Mouse (Mus musculus): ENCODE measurements around the gene Smad1. TPM values are rescaled to one million over a fixed set of nuclear protein-coding genes. Genes with fewer than 3 reads are reported as not detected.
A peak's percentile ranks its signal among the peaks of the same experiment; 100 is the strongest.

Gene Smad1
- polyA plus RNA-seq, 1 experiment from 2014 or later, result 50.4 TPM

GRCm38 (mm10) chr8:79400671-79401070 is 1.4 kb upstream of the Smad1 start:
- no peaks in the 10 kb centered on the region for H3K9me3 ChIP-seq (ENCODE audit: control insufficient read depth, low read length)
- DNase-seq (ENCODE audit: low spot score) (no peak), ATAC-seq (ENCODE audit: insufficient number of reproducible peaks, low FRiP score, low TSS enrichment, low read depth) (no peak)
- H3K4me1 ChIP-seq (ENCODE audit: control insufficient read depth, insufficient read depth, low read length), result peaks cover 10% of the 10 kb centered on the region
- no peak overlapping the region for H3K4me2 ChIP-seq (ENCODE audit: low read depth, severe bottlenecking)
- H3K9ac ChIP-seq (ENCODE audit: low read length), result no peak overlapping the region
- H3K27me3 ChIP-seq (ENCODE audit: control insufficient read depth, insufficient read depth, low read length), result no peaks in the 10 kb centered on the region
- H3K36me3 ChIP-seq (ENCODE audit: control insufficient read depth, insufficient read depth, low read length), result no peaks in the 10 kb centered on the region
- no peak overlapping the region for H3K27ac ChIP-seq (replicated peaks; ENCODE audit: low read depth, low read length)
- 78% methylated on average over 2 of the region's 2 CpGs for WGBS
- H3K4me3 ChIP-seq (ENCODE audit: low read depth, low read length), result no peak overlapping the region

- peak overlapping the region; percentile 92 for H3K4me3 ChIP-seq (ENCODE audit: low read depth, low read length)
- ATAC-seq (ENCODE audit: insufficient number of reproducible peaks, low FRiP score, low TSS enrichment, low read depth), result peak; percentile 58
- peaks cover 10% of the 10 kb centered on the region for H3K4me1 ChIP-seq (ENCODE audit: control insufficient read depth, insufficient read depth, low read length)
- H3K9me3 ChIP-seq (ENCODE audit: control insufficient read depth, low read length), result no peaks in the 10 kb centered on the region
- DNase-seq (ENCODE audit: low spot score), result peak; percentile 67
- H3K9ac ChIP-seq (ENCODE audit: low read length), result peak overlapping the region; percentile 93
- WGBS, result 1% methylated on average over 49 of the region's 68 CpGs
- peak overlapping the region; percentile 92 for H3K27ac ChIP-seq (replicated peaks; ENCODE audit: low read depth, low read length)
- H3K27me3 ChIP-seq (ENCODE audit: control insufficient read depth, insufficient read depth, low read length), result no peaks in the 10 kb centered on the region
- H3K4me2 ChIP-seq (ENCODE audit: low read depth, severe bottlenecking), result peak overlapping the region; percentile 73
- H3K36me3 ChIP-seq (ENCODE audit: control insufficient read depth, insufficient read depth, low read length), result no peaks in the 10 kb centered on the region
Measured at GRCm38 (mm10) chr8:79398251-79398981, 902 bp downstream of the Smad1 start.

- WGBS, result 15% methylated on average over 7 of the region's 7 CpGs
- DNase-seq (ENCODE audit: low spot score), result peak; percentile 37
- H3K9ac ChIP-seq (ENCODE audit: low read length), result peak overlapping the region; percentile 93
Measured at GRCm38 (mm10) chr8:79397705-79398250, 1.5 kb downstream of the Smad1 start.

GRCm38 (mm10) chr8:79396911-79397310 is 2.4 kb downstream of the Smad1 start:
- Histone ChIP-seq H3K27ac (replicated peaks; ENCODE audit: low read depth, low read length) (no peak overlapping the region), H3K9ac (ENCODE audit: low read length) (no peak overlapping the region), H3K9me3 (ENCODE audit: control insufficient read depth, low read length) (no peaks in the 10 kb centered on the region), H3K36me3 (ENCODE audit: control insufficient read depth, insufficient read depth, low read length) (no peaks in the 10 kb centered on the region), H3K4me1 (ENCODE audit: control insufficient read depth, insufficient read depth, low read length) (peaks cover 10% of the 10 kb centered on the region), H3K4me3 (ENCODE audit: low read depth, low read length) (no peak overlapping the region), H3K4me2 (ENCODE audit: low read depth, severe bottlenecking) (no peak overlapping the region), H3K27me3 (ENCODE audit: control insufficient read depth, insufficient read depth, low read length) (no peaks in the 10 kb centered on the region)
- WGBS, result 34% methylated on average over 6 of the region's 6 CpGs
- ATAC-seq (ENCODE audit: insufficient number of reproducible peaks, low FRiP score, low TSS enrichment, low read depth), result no peak
- DNase-seq (ENCODE audit: low spot score), result no peak

More at GRCm38 (mm10) chr8:79397705-79398250, 1.5 kb downstream of the Smad1 start:
- Histone ChIP-seq H3K27me3 (ENCODE audit: control insufficient read depth, insufficient read depth, low read length) (no peaks in the 10 kb centered on the region), H3K9me3 (ENCODE audit: control insufficient read depth, low read length) (no peaks in the 10 kb centered on the region), H3K27ac (replicated peaks; ENCODE audit: low read depth, low read length) (no peak overlapping the region), H3K36me3 (ENCODE audit: control insufficient read depth, insufficient read depth, low read length) (no peaks in the 10 kb centered on the region), H3K4me2 (ENCODE audit: low read depth, severe bottlenecking) (peak overlapping the region; percentile 73), H3K4me1 (ENCODE audit: control insufficient read depth, insufficient read depth, low read length) (peaks cover 10% of the 10 kb centered on the region), H3K4me3 (ENCODE audit: low read depth, low read length) (peak overlapping the region; percentile 92)
- no peak for ATAC-seq (ENCODE audit: insufficient number of reproducible peaks, low FRiP score, low TSS enrichment, low read depth)

- WGBS, result 72% methylated on average over 9 of the region's 9 CpGs
- DNase-seq (ENCODE audit: low spot score), result no peak
- ATAC-seq (ENCODE audit: insufficient number of reproducible peaks, low FRiP score, low TSS enrichment, low read depth), result no peak
- Histone ChIP-seq H3K4me2 (ENCODE audit: low read depth, severe bottlenecking) (no peak overlapping the region), H3K9ac (ENCODE audit: low read length) (no peak overlapping the region), H3K4me1 (ENCODE audit: control insufficient read depth, insufficient read depth, low read length) (peaks cover 10% of the 10 kb centered on the region), H3K4me3 (ENCODE audit: low read depth, low read length) (no peak overlapping the region), H3K36me3 (ENCODE audit: control insufficient read depth, insufficient read depth, low read length) (no peaks in the 10 kb centered on the region), H3K27me3 (ENCODE audit: control insufficient read depth, insufficient read depth, low read length) (no peaks in the 10 kb centered on the region), H3K27ac (replicated peaks; ENCODE audit: low read depth, low read length) (no peak overlapping the region), H3K9me3 (ENCODE audit: control insufficient read depth, low read length) (no peaks in the 10 kb centered on the region)
Measured at GRCm38 (mm10) chr8:79394009-79394408, 5.3 kb downstream of the Smad1 start.

GRCm38 (mm10) chr8:79393215-79393614 is 6.1 kb downstream of the Smad1 start:
- 89% methylated on average over 5 of the region's 5 CpGs for WGBS
- Histone ChIP-seq H3K4me1 (ENCODE audit: control insufficient read depth, insufficient read depth, low read length) (peaks cover 10% of the 10 kb centered on the region), H3K9ac (ENCODE audit: low read length) (no peak overlapping the region), H3K27me3 (ENCODE audit: control insufficient read depth, insufficient read depth, low read length) (no peaks in the 10 kb centered on the region), H3K36me3 (ENCODE audit: control insufficient read depth, insufficient read depth, low read length) (no peaks in the 10 kb centered on the region), H3K4me3 (ENCODE audit: low read depth, low read length) (no peak overlapping the region), H3K9me3 (ENCODE audit: control insufficient read depth, low read length) (no peaks in the 10 kb centered on the region), H3K4me2 (ENCODE audit: low read depth, severe bottlenecking) (no peak overlapping the region), H3K27ac (replicated peaks; ENCODE audit: low read depth, low read length) (no peak overlapping the region)
- no peak for ATAC-seq (ENCODE audit: insufficient number of reproducible peaks, low FRiP score, low TSS enrichment, low read depth)
- no peak for DNase-seq (ENCODE audit: low spot score)

GRCm38 (mm10) chr8:79392649-79393048 is 6.7 kb downstream of the Smad1 start:
- DNase-seq (ENCODE audit: low spot score) (no peak), ATAC-seq (ENCODE audit: insufficient number of reproducible peaks, low FRiP score, low TSS enrichment, low read depth) (no peak)
- H3K4me2 ChIP-seq (ENCODE audit: low read depth, severe bottlenecking), result no peak overlapping the region
- H3K9ac ChIP-seq (ENCODE audit: low read length), result no peak overlapping the region
- no peak overlapping the region for H3K27ac ChIP-seq (replicated peaks; ENCODE audit: low read depth, low read length)
- no peaks in the 10 kb centered on the region for H3K9me3 ChIP-seq (ENCODE audit: control insufficient read depth, low read length)
- H3K36me3 ChIP-seq (ENCODE audit: control insufficient read depth, insufficient read depth, low read length), result no peaks in the 10 kb centered on the region
- WGBS, result 75% methylated on average over 6 of the region's 6 CpGs
- no peaks in the 10 kb centered on the region for H3K27me3 ChIP-seq (ENCODE audit: control insufficient read depth, insufficient read depth, low read length)
- H3K4me3 ChIP-seq (ENCODE audit: low read depth, low read length), result no peak overlapping the region
- H3K4me1 ChIP-seq (ENCODE audit: control insufficient read depth, insufficient read depth, low read length), result peaks cover 6% of the 10 kb centered on the region; the same call in 1 of the 2 replicates

- H3K27me3 ChIP-seq (ENCODE audit: control insufficient read depth, insufficient read depth, low read length), result no peaks in the 10 kb centered on the region
- DNase-seq (ENCODE audit: low spot score) (no peak), ATAC-seq (ENCODE audit: insufficient number of reproducible peaks, low FRiP score, low TSS enrichment, low read depth) (no peak)
- H3K4me3 ChIP-seq (ENCODE audit: low read depth, low read length), result no peak overlapping the region
- 85% methylated on average over 13 of the region's 13 CpGs for whole genome bisulfite sequencing
- no peak overlapping the region for H3K27ac ChIP-seq (replicated peaks; ENCODE audit: low read depth, low read length)
- H3K4me1 ChIP-seq (ENCODE audit: control insufficient read depth, insufficient read depth, low read length), result no peaks in the 10 kb centered on the region
- H3K36me3 ChIP-seq (ENCODE audit: control insufficient read depth, insufficient read depth, low read length), result no peaks in the 10 kb centered on the region; the same call in 1 of the 2 replicates
- no peak overlapping the region for H3K4me2 ChIP-seq (ENCODE audit: low read depth, severe bottlenecking)
- H3K9me3 ChIP-seq (ENCODE audit: control insufficient read depth, low read length), result no peaks in the 10 kb centered on the region
- H3K9ac ChIP-seq (ENCODE audit: low read length), result no peak overlapping the region
Measured at GRCm38 (mm10) chr8:79391454-79391853, 7.9 kb downstream of the Smad1 start.
